Mouse (Mus musculus): ENCODE measurements at regions not wholly inside any gene's neighbourhood (a gene's known extent, or its start where the extent isn't known, plus 50 kb on each side); places are given as distances from the start of the nearest gene placed in this dataset.

DNA sequence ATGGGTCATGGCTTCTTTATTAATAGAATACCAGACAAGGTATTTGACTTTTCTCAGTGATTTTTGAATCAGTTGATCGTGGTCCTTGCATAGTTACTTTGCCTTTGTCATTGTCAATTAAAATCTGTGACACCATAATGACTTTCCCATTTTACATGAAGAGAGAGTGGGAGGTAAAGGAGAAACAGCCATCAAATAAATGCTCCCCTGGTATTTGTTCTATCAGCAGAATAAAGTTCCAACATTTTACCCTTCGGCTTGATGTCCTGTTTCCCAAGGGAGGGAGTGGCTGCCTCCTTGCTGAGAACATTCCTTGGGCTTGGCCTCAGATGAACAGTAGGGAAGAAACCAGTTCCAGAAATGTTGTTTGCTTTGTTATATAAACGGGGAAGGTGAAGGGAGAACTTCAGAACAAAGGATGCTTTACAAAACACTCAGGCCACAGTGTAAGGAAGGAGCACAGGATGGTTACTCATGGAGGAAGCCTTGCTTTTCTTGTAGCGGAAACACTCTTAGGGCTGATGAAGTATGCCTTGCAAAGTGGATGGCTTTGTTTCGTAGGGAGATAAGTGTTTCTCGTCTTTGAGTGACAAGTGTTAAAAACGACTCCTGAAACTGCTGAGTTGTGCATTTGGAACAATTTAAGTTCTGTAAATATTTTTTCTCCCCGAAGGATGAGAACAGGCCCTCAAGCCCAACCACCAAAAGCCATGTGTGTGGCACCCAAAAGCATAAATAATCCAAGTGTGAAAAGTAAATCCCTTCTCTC lies 404.8 kb upstream of the Alcam start:
- no peaks in the 10 kb centered on the region for H3K9me3 ChIP-seq (replicated peaks; ENCODE audit: control insufficient read depth, low read length)
- H3K4me3 ChIP-seq (ENCODE audit: low read depth, low read length), result no peak overlapping the region
- no peaks in the 10 kb centered on the region for H3K36me3 ChIP-seq (ENCODE audit: control insufficient read depth, insufficient read depth, low read length)
- no peak for DNase-seq (ENCODE audit: low spot score)
- H3K9ac ChIP-seq (ENCODE audit: low read length), result no peak overlapping the region
- no peaks in the 10 kb centered on the region for H3K27me3 ChIP-seq (replicated peaks; ENCODE audit: control insufficient read depth, insufficient read depth, low read length)
- H3K4me2 ChIP-seq (ENCODE audit: low read length), result no peak overlapping the region
- no peak overlapping the region for H3K27ac ChIP-seq (ENCODE audit: low read depth, low read length)
- no peaks in the 10 kb centered on the region for H3K4me1 ChIP-seq (ENCODE audit: control insufficient read depth, insufficient read depth, low read length)
- 61% methylated on average over 8 of the region's 8 CpGs for WGBS
- no peak for ATAC-seq

DNA sequence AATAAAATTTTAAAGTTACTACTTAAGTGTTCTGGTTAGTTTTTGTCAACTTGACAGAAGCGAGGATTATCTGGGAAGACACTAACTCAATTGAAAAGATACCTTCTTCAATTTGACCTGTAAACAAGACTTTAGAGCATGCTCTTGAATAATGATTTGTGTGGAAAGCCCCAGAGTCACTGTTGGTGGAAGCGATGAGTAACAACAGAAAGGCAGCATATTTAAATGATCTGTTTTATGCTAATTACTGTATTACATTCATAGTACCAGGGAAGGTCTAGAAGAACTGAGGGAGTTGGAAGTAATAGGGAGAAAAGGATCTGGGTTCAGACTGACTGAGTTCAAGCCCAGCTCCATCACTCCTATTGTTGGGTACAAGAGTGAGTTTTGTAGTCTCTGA lies 397.3 kb upstream of the Alcam start:
- ATAC-seq, result no peak
- H3K27ac ChIP-seq (ENCODE audit: low read depth, low read length), result no peak overlapping the region
- WGBS, result 94% methylated on average over 2 of the region's 2 CpGs
- no peak for DNase-seq (ENCODE audit: low spot score)
- H3K9ac ChIP-seq (ENCODE audit: low read length), result no peak overlapping the region
- H3K4me1 ChIP-seq (ENCODE audit: control insufficient read depth, insufficient read depth, low read length), result no peaks in the 10 kb centered on the region
- H3K4me3 ChIP-seq (ENCODE audit: low read depth, low read length), result no peak overlapping the region
- no peaks in the 10 kb centered on the region for H3K27me3 ChIP-seq (replicated peaks; ENCODE audit: control insufficient read depth, insufficient read depth, low read length)
- H3K4me2 ChIP-seq (ENCODE audit: low read length), result no peak overlapping the region
- no peaks in the 10 kb centered on the region for H3K9me3 ChIP-seq (replicated peaks; ENCODE audit: control insufficient read depth, low read length)
- no peaks in the 10 kb centered on the region for H3K36me3 ChIP-seq (ENCODE audit: control insufficient read depth, insufficient read depth, low read length)

DNA sequence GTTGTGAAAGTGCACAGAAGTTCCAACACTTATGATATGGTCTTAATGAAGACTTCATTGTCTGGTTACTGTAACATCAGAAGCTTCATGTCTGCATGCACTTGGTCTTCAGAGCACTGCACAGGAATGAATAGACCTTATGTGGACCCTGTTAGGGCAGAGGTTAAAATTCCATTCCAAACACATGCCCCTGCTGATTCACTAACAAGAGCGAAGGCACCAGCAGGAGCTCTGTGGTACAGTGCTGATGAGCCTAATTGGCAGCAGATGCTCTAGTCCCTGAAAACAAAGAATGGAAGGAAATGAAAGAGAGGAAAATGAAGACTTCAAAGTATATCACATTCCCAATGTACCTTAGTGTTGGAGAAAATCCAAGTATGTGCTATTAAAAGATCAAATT lies 365.1 kb upstream of the Alcam start:
- Histone ChIP-seq H3K9me3 (replicated peaks; ENCODE audit: control insufficient read depth, low read length) (no peaks in the 10 kb centered on the region), H3K4me1 (ENCODE audit: control insufficient read depth, insufficient read depth, low read length) (no peaks in the 10 kb centered on the region), H3K27ac (ENCODE audit: low read depth, low read length) (no peak overlapping the region), H3K4me3 (ENCODE audit: low read depth, low read length) (no peak overlapping the region), H3K36me3 (ENCODE audit: control insufficient read depth, insufficient read depth, low read length) (no peaks in the 10 kb centered on the region), H3K9ac (ENCODE audit: low read length) (no peak overlapping the region), H3K27me3 (replicated peaks; ENCODE audit: control insufficient read depth, insufficient read depth, low read length) (no peaks in the 10 kb centered on the region), H3K4me2 (ENCODE audit: low read length) (no peak overlapping the region)
- no peak for ATAC-seq
- DNase-seq (ENCODE audit: low spot score), result no peak
- WGBS, result 48% methylated on average over 1 of the region's 1 CpGs

DNA sequence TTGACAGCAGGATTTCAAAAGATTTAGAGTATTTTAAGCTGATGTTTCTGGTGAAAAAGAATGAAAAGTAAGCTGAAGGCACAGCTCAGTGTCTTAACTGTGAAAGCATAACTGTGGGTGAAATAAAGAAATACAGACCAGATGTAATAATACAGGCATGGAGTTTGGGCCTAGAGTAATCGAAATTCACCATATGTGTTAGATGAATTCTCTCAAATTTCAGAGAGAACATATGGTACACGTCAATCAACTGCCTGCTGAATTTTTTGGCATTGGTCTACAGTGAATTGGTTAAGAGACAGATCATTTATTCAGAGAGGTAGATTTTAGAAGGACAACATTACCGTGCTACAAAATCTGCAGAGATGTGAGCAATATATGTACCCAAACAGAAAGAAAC lies 357.3 kb upstream of the Alcam start:
- WGBS, result 65% methylated on average over 3 of the region's 3 CpGs
- Histone ChIP-seq H3K9ac (ENCODE audit: low read length) (no peak overlapping the region), H3K4me2 (ENCODE audit: low read length) (no peak overlapping the region), H3K27me3 (replicated peaks; ENCODE audit: control insufficient read depth, insufficient read depth, low read length) (no peaks in the 10 kb centered on the region), H3K4me1 (ENCODE audit: control insufficient read depth, insufficient read depth, low read length) (no peaks in the 10 kb centered on the region), H3K27ac (ENCODE audit: low read depth, low read length) (no peak overlapping the region), H3K36me3 (ENCODE audit: control insufficient read depth, insufficient read depth, low read length) (no peaks in the 10 kb centered on the region), H3K9me3 (replicated peaks; ENCODE audit: control insufficient read depth, low read length) (no peaks in the 10 kb centered on the region), H3K4me3 (ENCODE audit: low read depth, low read length) (no peak overlapping the region)
- peak; percentile 65 for ATAC-seq
- DNase-seq (ENCODE audit: low spot score), result peak; percentile 77

DNA sequence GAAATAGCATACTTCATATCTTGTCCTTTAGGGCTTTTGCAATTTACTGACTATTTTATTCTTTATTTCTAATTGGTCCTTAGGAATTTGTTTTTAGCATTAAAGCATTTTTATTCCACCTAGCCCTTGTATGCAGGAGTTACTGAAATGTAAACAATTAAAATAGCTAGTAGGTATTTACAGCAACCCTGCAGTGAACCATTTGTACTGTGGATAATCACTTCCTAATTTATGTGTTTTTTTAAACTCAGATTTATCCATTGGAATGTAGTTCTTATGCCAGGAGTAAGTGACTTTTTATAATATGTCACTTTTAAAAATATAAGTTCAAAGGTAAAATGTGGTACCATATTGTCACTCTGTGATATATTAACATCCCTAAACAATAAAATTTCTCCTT lies 350.5 kb upstream of the Alcam start:
- no peak overlapping the region for H3K9ac ChIP-seq (ENCODE audit: low read length)
- ATAC-seq (no peak), DNase-seq (ENCODE audit: low spot score) (no peak)
- no peak overlapping the region for H3K4me2 ChIP-seq (ENCODE audit: low read length)
- no peaks in the 10 kb centered on the region for H3K4me1 ChIP-seq (ENCODE audit: control insufficient read depth, insufficient read depth, low read length)
- H3K4me3 ChIP-seq (ENCODE audit: low read depth, low read length), result no peak overlapping the region
- H3K27ac ChIP-seq (ENCODE audit: low read depth, low read length), result no peak overlapping the region
- H3K27me3 ChIP-seq (replicated peaks; ENCODE audit: control insufficient read depth, insufficient read depth, low read length), result no peaks in the 10 kb centered on the region
- H3K9me3 ChIP-seq (replicated peaks; ENCODE audit: control insufficient read depth, low read length), result no peaks in the 10 kb centered on the region
- no peaks in the 10 kb centered on the region for H3K36me3 ChIP-seq (ENCODE audit: control insufficient read depth, insufficient read depth, low read length)

DNA sequence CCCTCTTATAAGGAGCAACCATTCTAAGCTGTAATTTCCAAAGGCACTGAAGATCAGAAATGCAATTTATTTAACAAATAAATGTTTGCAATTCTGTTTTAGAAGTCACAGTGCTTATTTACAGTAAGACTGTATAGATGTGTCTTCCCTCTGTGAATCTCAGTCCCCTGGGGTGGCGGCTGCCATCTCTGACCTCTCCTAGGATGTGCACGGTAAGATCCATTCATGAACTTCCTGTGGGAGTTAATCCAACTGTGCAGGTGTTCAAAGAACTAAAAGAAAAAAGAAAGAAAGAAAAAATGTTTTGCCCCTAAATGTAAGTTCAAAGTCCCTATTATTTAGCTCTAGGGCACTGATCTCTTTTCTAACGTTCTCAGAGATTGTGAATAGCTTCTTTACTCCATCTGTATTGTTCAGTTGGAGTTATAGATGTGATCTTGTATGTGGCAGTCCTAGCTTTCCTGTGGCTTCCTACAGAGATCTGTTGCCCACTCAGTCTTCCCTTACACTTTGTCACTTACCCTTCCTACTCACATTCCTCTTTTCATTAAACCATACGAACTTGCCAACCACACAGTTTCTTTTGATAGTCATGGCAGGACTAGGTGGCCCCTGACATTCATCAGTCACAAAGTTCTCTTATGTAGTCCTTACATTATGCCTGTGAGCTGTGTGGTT lies 346.0 kb upstream of the Alcam start:
- no peaks in the 10 kb centered on the region for H3K36me3 ChIP-seq (ENCODE audit: control insufficient read depth, insufficient read depth, low read length)
- H3K9me3 ChIP-seq (replicated peaks; ENCODE audit: control insufficient read depth, low read length), result no peaks in the 10 kb centered on the region
- no peaks in the 10 kb centered on the region for H3K4me1 ChIP-seq (ENCODE audit: control insufficient read depth, insufficient read depth, low read length)
- H3K4me3 ChIP-seq (ENCODE audit: low read depth, low read length), result no peak overlapping the region
- DNase-seq (ENCODE audit: low spot score), result peak; percentile 13
- ATAC-seq, result peak; percentile 34; the same call in 1 of the 2 replicates
- H3K4me2 ChIP-seq (ENCODE audit: low read length), result no peak overlapping the region
- no peak overlapping the region for H3K9ac ChIP-seq (ENCODE audit: low read length)
- H3K27me3 ChIP-seq (replicated peaks; ENCODE audit: control insufficient read depth, insufficient read depth, low read length), result no peaks in the 10 kb centered on the region
- H3K27ac ChIP-seq (ENCODE audit: low read depth, low read length), result no peak overlapping the region
- 49% methylated on average over 4 of the region's 4 CpGs for WGBS

DNA sequence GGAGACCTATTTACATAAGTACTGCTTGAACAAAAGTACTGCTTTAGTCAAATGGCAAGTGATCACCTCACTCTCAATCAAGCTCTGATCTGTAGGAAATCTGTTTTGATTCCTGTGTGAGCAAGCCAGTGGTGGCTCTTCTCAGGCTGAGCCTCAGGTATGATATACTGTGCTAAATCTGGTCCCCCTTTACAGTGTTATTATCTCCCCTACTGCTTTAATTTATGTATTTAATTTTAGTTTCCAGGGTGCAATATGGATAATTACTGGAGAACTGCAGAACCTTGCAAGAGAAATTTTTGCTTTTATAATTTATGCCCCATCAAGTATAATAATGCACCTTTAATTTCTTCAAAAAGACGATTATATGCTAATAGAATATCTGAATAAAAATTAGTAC lies 341.3 kb upstream of the Alcam start:
- no peaks in the 10 kb centered on the region for H3K9me3 ChIP-seq (replicated peaks; ENCODE audit: control insufficient read depth, low read length)
- 84% methylated on average over 1 of the region's 1 CpGs for WGBS
- H3K27me3 ChIP-seq (replicated peaks; ENCODE audit: control insufficient read depth, insufficient read depth, low read length), result no peaks in the 10 kb centered on the region
- no peak overlapping the region for H3K27ac ChIP-seq (ENCODE audit: low read depth, low read length)
- no peaks in the 10 kb centered on the region for H3K36me3 ChIP-seq (ENCODE audit: control insufficient read depth, insufficient read depth, low read length)
- DNase-seq (ENCODE audit: low spot score) (no peak), ATAC-seq (no peak)
- H3K4me3 ChIP-seq (ENCODE audit: low read depth, low read length), result no peak overlapping the region
- no peak overlapping the region for H3K4me2 ChIP-seq (ENCODE audit: low read length)
- H3K9ac ChIP-seq (ENCODE audit: low read length), result no peak overlapping the region
- H3K4me1 ChIP-seq (ENCODE audit: control insufficient read depth, insufficient read depth, low read length), result no peaks in the 10 kb centered on the region

DNA sequence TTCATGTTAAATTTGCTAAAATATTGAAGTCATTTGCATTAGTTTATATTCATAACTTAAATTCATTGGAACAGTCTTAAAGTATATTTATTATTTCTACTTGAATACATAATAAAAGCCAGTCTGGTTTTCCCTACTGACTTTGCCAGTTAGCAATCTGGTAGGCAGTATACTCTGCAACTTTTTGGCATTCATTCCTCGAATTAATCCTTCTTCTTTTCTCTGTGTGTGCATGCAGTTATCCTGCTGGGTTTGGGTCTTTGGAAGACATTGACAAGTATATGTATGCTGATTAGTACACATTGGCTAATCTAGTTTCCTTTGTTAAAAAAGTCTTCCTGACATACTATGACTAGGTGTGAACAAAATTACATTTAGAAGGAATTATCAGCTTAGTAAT lies 336.1 kb upstream of the Alcam start:
- ATAC-seq (peak; percentile 37; the same call in 1 of the 2 replicates), DNase-seq (ENCODE audit: low spot score) (peak; percentile 65)
- no peak overlapping the region for H3K4me2 ChIP-seq (ENCODE audit: low read length)
- H3K27me3 ChIP-seq (replicated peaks; ENCODE audit: control insufficient read depth, insufficient read depth, low read length), result no peaks in the 10 kb centered on the region
- no peak overlapping the region for H3K4me3 ChIP-seq (ENCODE audit: low read depth, low read length)
- WGBS, result 48% methylated on average over 1 of the region's 1 CpGs
- H3K27ac ChIP-seq (ENCODE audit: low read depth, low read length), result no peak overlapping the region
- no peak overlapping the region for H3K9ac ChIP-seq (ENCODE audit: low read length)
- no peaks in the 10 kb centered on the region for H3K9me3 ChIP-seq (replicated peaks; ENCODE audit: control insufficient read depth, low read length)
- no peaks in the 10 kb centered on the region for H3K36me3 ChIP-seq (ENCODE audit: control insufficient read depth, insufficient read depth, low read length)
- H3K4me1 ChIP-seq (ENCODE audit: control insufficient read depth, insufficient read depth, low read length), result no peaks in the 10 kb centered on the region

DNA sequence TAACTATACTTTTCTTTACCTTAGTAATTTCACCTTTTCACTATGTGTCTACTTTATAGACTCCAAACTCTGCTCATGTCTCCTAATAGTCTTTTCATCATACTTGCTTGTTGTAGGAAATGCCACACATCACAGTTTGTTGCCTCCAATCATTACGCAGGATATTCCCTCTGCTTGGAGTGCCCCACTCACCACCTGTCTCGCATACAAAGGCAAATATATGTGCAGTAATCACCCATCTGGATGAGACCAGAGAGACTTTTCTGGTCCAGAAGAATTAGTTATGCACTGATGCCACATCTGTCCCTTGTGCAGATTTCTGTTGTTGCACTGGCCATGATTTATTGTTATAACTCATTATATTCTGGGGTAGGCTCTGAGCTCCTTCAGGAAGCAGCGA lies 293.9 kb upstream of the Alcam start:
- H3K36me3 ChIP-seq (ENCODE audit: control insufficient read depth, insufficient read depth, low read length), result no peaks in the 10 kb centered on the region
- H3K4me1 ChIP-seq (ENCODE audit: control insufficient read depth, insufficient read depth, low read length), result no peaks in the 10 kb centered on the region
- DNase-seq (ENCODE audit: low spot score), result no peak
- no peak overlapping the region for H3K4me3 ChIP-seq (ENCODE audit: low read depth, low read length)
- H3K9ac ChIP-seq (ENCODE audit: low read length), result no peak overlapping the region
- no peaks in the 10 kb centered on the region for H3K9me3 ChIP-seq (replicated peaks; ENCODE audit: control insufficient read depth, low read length)
- 89% methylated on average over 3 of the region's 3 CpGs for WGBS
- H3K4me2 ChIP-seq (ENCODE audit: low read length), result no peak overlapping the region
- ATAC-seq, result no peak
- H3K27ac ChIP-seq (ENCODE audit: low read depth, low read length), result no peak overlapping the region
- H3K27me3 ChIP-seq (replicated peaks; ENCODE audit: control insufficient read depth, insufficient read depth, low read length), result no peaks in the 10 kb centered on the region
